Mouse (Mus musculus) MEL (cell line): ENCODE measurements around the gene Bptf. TPM values are rescaled to one million over a fixed set of nuclear protein-coding genes. Genes with fewer than 3 reads are reported as not detected.

Source experiments
- DNase-seq: peaks from one replicate; pipeline ENCODE4 v3.0.0; 2011; ENCODE audit warnings: low read depth, low spot score
- H3K27ac ChIP-seq: 2 replicates; pipeline ENCODE4 v1.5.1; 2012; ENCODE audit warnings: low read depth, mild to moderate bottlenecking, control low read depth, low read length, moderate library complexity; ENCODE audit not compliant: control insufficient read depth
- H3K27me3 ChIP-seq, 2 experiments: fragments of 150-350 bp in 1 of 2; sonication (generic) in 1 of 2; 2 replicates each; pipeline ENCODE4 v1.6.1; 2012; ENCODE audit warnings: low read length in 2 of 2, mild to moderate bottlenecking in 2 of 2, improper control_type of control experiment in 1 of 2, moderate library complexity in 1 of 2; ENCODE audit not compliant: insufficient read depth in 2 of 2, control insufficient read depth in 1 of 2
- H3K36me3 ChIP-seq, 2 experiments: 2 replicates each; pipeline ENCODE4 v1.6.1; 2012 to 2014; ENCODE audit warnings: low read length in 2 of 2, improper control_type of control experiment in 1 of 2, inconsistent platforms in 1 of 2, mild to moderate bottlenecking in 1 of 2; ENCODE audit not compliant: insufficient read depth in 2 of 2, control insufficient read depth in 1 of 2
- H3K4me1 ChIP-seq, 2 experiments: fragments of 150-350 bp in 1 of 2; sonication (generic) in 1 of 2; 2 replicates each; pipeline ENCODE4 v1.6.1; 2012; ENCODE audit warnings: low read length in 2 of 2, improper control_type of control experiment in 1 of 2, mild to moderate bottlenecking in 1 of 2; ENCODE audit not compliant: insufficient read depth in 2 of 2, control insufficient read depth in 1 of 2
- H3K4me3 ChIP-seq, 2 experiments: fragments of 150-350 bp in 1 of 2; sonication (generic) in 1 of 2; 2 replicates each; pipeline ENCODE4 v1.5.1; 2012; ENCODE audit warnings: low read depth in 2 of 2, low read length in 2 of 2, mild to moderate bottlenecking in 2 of 2, moderate library complexity in 2 of 2, control low read depth in 1 of 2, improper control_type of control experiment in 1 of 2; ENCODE audit not compliant: control insufficient read depth in 1 of 2, insufficient read depth in 1 of 2
- H3K79me2 ChIP-seq: 2 replicates; pipeline ENCODE4 v1.6.1; 2012; ENCODE audit warnings: mild to moderate bottlenecking, low read length, moderate library complexity; ENCODE audit not compliant: control insufficient read depth, poor library complexity, insufficient read depth
- H3K9ac ChIP-seq: 2 replicates; pipeline ENCODE4 v1.6.1; 2012; ENCODE audit warnings: low read depth, mild to moderate bottlenecking, control low read depth, low read length, moderate library complexity; ENCODE audit not compliant: control insufficient read depth, poor library complexity, severe bottlenecking
- H3K9me3 ChIP-seq: fragments of 150-350 bp; sonication (generic); replicated peaks from 2 replicates; pipeline ENCODE4 v1.6.1; 2012; ENCODE audit warnings: mild to moderate bottlenecking, low read length, improper control_type of control experiment, moderate library complexity; ENCODE audit not compliant: insufficient read depth
- BHLHE40 ChIP-seq: IDR thresholded peaks from 2 replicates; pipeline ENCODE4 v1.6.1; 2012; ENCODE audit warnings: low read depth, mild to moderate bottlenecking, inconsistent platforms, low read length, improper control_type of control experiment, borderline replicate concordance
- CHD1 ChIP-seq: IDR thresholded peaks from 2 replicates; pipeline ENCODE4 v1.6.1; 2012; ENCODE audit warnings: low read depth, mild to moderate bottlenecking, inconsistent platforms, low read length, improper control_type of control experiment
- CTCF ChIP-seq, 3 experiments: IDR thresholded peaks in 2 of 3; conservative IDR thresholded peaks in 1 of 3; 2 replicates each; pipeline ENCODE4 v1.5.1; 2011 to 2012; ENCODE audit warnings: low read length in 3 of 3, low read depth in 2 of 3, mild to moderate bottlenecking in 2 of 3, improper control_type of control experiment in 1 of 3, inconsistent platforms in 1 of 3, mixed read lengths in 1 of 3, moderate library complexity in 1 of 3; ENCODE audit not compliant: control insufficient read depth in 1 of 3, insufficient read depth in 1 of 3, poor library complexity in 1 of 3, severe bottlenecking in 1 of 3
- E2F4 ChIP-seq: IDR thresholded peaks from 2 replicates; pipeline ENCODE4 v1.6.1; 2011; ENCODE audit warnings: low read depth, low read length, improper control_type of control experiment, borderline replicate concordance
- ELF1 ChIP-seq: IDR thresholded peaks from 2 replicates; pipeline ENCODE4 v1.6.1; 2014; ENCODE audit warnings: low read depth, mild to moderate bottlenecking, inconsistent platforms, low read length, improper control_type of control experiment, moderate library complexity
- GABPA ChIP-seq: IDR thresholded peaks from 2 replicates; pipeline ENCODE4 v1.6.1; 2012; ENCODE audit warnings: low read depth, mild to moderate bottlenecking, inconsistent platforms, low read length, improper control_type of control experiment, moderate library complexity
- GATA1 ChIP-seq: IDR thresholded peaks from 2 replicates; pipeline ENCODE4 v1.6.1; 2011; ENCODE audit warnings: low read depth, low read length, improper control_type of control experiment
- HCFC1 ChIP-seq: IDR thresholded peaks from 2 replicates; pipeline ENCODE4 v1.6.1; 2012; ENCODE audit warnings: low read depth, mild to moderate bottlenecking, inconsistent platforms, low read length, improper control_type of control experiment, moderate library complexity
- JUND ChIP-seq: IDR thresholded peaks from 2 replicates; pipeline ENCODE4 v1.6.1; 2011; ENCODE audit warnings: low read depth, mild to moderate bottlenecking, improper control_type of control experiment, low read length
- MAFK ChIP-seq: IDR thresholded peaks from 2 replicates; pipeline ENCODE4 v1.6.1; 2011; ENCODE audit warnings: low read depth, mild to moderate bottlenecking, low read length, improper control_type of control experiment, borderline replicate concordance
- MAX ChIP-seq: IDR thresholded peaks from 2 replicates; pipeline ENCODE4 v1.6.1; 2011; ENCODE audit warnings: low read length, improper control_type of control experiment
- MYC ChIP-seq: IDR thresholded peaks from 2 replicates; pipeline ENCODE4 v1.6.1; 2011; ENCODE audit warnings: low read depth, mild to moderate bottlenecking, low read length, improper control_type of control experiment, moderate library complexity
- NRF1 ChIP-seq: IDR thresholded peaks from 2 replicates; pipeline ENCODE4 v1.6.1; 2014; ENCODE audit warnings: low read depth, mild to moderate bottlenecking, inconsistent platforms, low read length, improper control_type of control experiment, moderate library complexity; ENCODE audit not compliant: poor library complexity, insufficient read depth, severe bottlenecking
- POLR2AphosphoS5 ChIP-seq: IDR thresholded peaks from 2 replicates; pipeline ENCODE4 v1.6.1; 2012; ENCODE audit warnings: low read depth, borderline replicate concordance, mild to moderate bottlenecking, inconsistent platforms, low read length, moderate library complexity, mixed read lengths
- RAD21 ChIP-seq: IDR thresholded peaks from 2 replicates; pipeline ENCODE4 v1.6.1; 2011; ENCODE audit warnings: mild to moderate bottlenecking, low read depth, low read length, improper control_type of control experiment
- RCOR1 ChIP-seq: IDR thresholded peaks from 2 replicates; pipeline ENCODE4 v1.6.1; 2012; ENCODE audit warnings: low read depth, mild to moderate bottlenecking, inconsistent platforms, low read length, improper control_type of control experiment
- SMC3 ChIP-seq: IDR thresholded peaks from 2 replicates; pipeline ENCODE4 v1.6.1; 2011; ENCODE audit warnings: low read depth, low read length, improper control_type of control experiment
- TCF12 ChIP-seq: IDR thresholded peaks from 2 replicates; pipeline ENCODE4 v1.6.1; 2014; ENCODE audit warnings: low read depth, mild to moderate bottlenecking, inconsistent platforms, low read length, improper control_type of control experiment, moderate library complexity
- USF1 ChIP-seq: IDR thresholded peaks from 2 replicates; pipeline ENCODE4 v1.6.1; 2014; ENCODE audit warnings: low read depth, mild to moderate bottlenecking, inconsistent platforms, low read length, improper control_type of control experiment, moderate library complexity
- USF2 ChIP-seq, 2 experiments: IDR thresholded peaks; 2 replicates each; pipeline ENCODE4 v1.6.1; 2011 to 2012; ENCODE audit warnings: improper control_type of control experiment in 2 of 2, low read length in 2 of 2, borderline replicate concordance in 1 of 2, inconsistent platforms in 1 of 2, low read depth in 1 of 2, mild to moderate bottlenecking in 1 of 2; ENCODE audit not compliant: insufficient read depth in 1 of 2
- ZKSCAN1 ChIP-seq: IDR thresholded peaks from 2 replicates; pipeline ENCODE4 v1.6.1; 2012; ENCODE audit warnings: low read depth, mild to moderate bottlenecking, inconsistent platforms, low read length, improper control_type of control experiment, moderate library complexity
- ZNF384 ChIP-seq: IDR thresholded peaks from 2 replicates; pipeline ENCODE4 v1.6.1; 2012; ENCODE audit warnings: low read depth, mild to moderate bottlenecking, inconsistent platforms, low read length, improper control_type of control experiment
- polyA plus RNA-seq, 2 experiments: library from polyadenylated mRNA; stranded (reverse) in 1 of 2; unstranded in 1 of 2; fragments of >175 nt in 1 of 2; fragments of >200 nt in 1 of 2; gene quantifications; 2 replicates each; pipeline versions ENCODE4 v1.2.1 to v1.2.4; 2012; ENCODE audit warnings: low replicate concordance in 2 of 2, low read depth in 1 of 2; ENCODE audit not compliant: insufficient read length in 2 of 2, insufficient read depth in 1 of 2, missing spikeins in 1 of 2
- total RNA-seq: library from RNA; depleted of rRNA; stranded (reverse); fragments of 300-350 nt; gene quantifications from 2 replicates; pipeline ENCODE4 v1.2.3, GENCODE M21; 2012

Bptf gene
- total and polyA plus RNA-seq, 3 experiments: 27.5 to 55.4 (median 52.7) TPM

- H3K27me3 ChIP-seq: no peaks in the 10 kb centered on the region
- H3K27ac ChIP-seq: no peak overlapping the region
- peaks cover 0 to 16% of the 10 kb centered on the region in 2 experiments; a peak in 2 of 4 replicates for H3K36me3 ChIP-seq
- DNase-seq: peak; percentile 88
- H3K9ac ChIP-seq: no peak overlapping the region
- no peaks in the 10 kb centered on the region for H3K9me3 ChIP-seq
- H3K4me1 ChIP-seq: peaks cover 0 to 3% of the 10 kb centered on the region in 2 experiments; a peak in 1 of 4 replicates
- peaks cover 67% of the 10 kb centered on the region for H3K79me2 ChIP-seq
- H3K4me3 ChIP-seq: no peak overlapping the region
- TF ChIP-seq ZKSCAN1 (no peak), E2F4 (no peak), ELF1 (no peak), ZNF384 (no peak), RCOR1 (no peak), USF1 (no peak), CHD1 (no peak), JUND (no peak), NRF1 (no peak), CTCF (IDR thresholded peaks at IDR 0.05 in 2 of 3, conservative IDR thresholded peaks at IDR 0.05 in 1 of 3; ENCODE audit: control insufficient read depth in 1 of 3, insufficient read depth in 1 of 3, low read depth in 2 of 3, low read length in 3 of 3, poor library complexity in 1 of 3, severe bottlenecking in 1 of 3) (peak; percentile 83 to 96 (median 90)), GABPA (no peak), SMC3 (peak; percentile 53), MAFK (no peak), HCFC1 (no peak), RAD21 (peak; percentile 45), GATA1 (no peak)
- TF ChIP-seq, all 39 proteins: peak for 3
These were observed 26.7 kb downstream of the Bptf start for GRCm38 (mm10) chr11:107105227-107105626.

DNA sequence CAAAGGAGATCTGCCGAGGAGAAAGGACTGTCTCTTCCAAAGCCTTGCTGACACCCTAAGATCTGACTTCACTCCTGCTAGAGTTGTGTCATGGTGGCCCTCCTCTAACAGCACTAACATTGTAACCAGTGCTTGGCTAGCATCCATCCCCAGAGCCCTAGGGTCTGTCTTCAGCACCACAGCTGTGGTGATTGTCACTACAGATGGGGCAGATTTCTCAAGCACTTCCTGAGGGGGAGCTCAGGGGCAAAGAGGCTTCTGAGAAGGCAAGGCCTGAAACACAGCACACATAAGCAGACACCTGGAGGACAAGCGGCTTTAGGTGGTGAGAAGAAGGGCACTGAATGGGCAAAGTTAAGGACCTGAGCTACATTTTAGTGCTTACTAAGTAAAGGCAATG, 28.2 kb downstream of the Bptf start:
- H3K4me3 ChIP-seq: no peak overlapping the region
- no peak overlapping the region for H3K9ac ChIP-seq
- no peak for DNase-seq
- TF ChIP-seq TCF12: no peak
- TF ChIP-seq ZKSCAN1: no peak
- TF ChIP-seq USF2 (IDR thresholded peaks at IDR 0.05; ENCODE audit: borderline replicate concordance in 1 of 2, insufficient read depth in 1 of 2, low read depth in 1 of 2, low read length in 2 of 2): no peak
- no peak for TF ChIP-seq POLR2AphosphoS5
- TF ChIP-seq RAD21: no peak
- TF ChIP-seq MYC: no peak
- TF ChIP-seq MAX: no peak
- no peak for TF ChIP-seq CTCF (IDR thresholded peaks at IDR 0.05 in 2 of 3, conservative IDR thresholded peaks at IDR 0.05 in 1 of 3; ENCODE audit: control insufficient read depth in 1 of 3, insufficient read depth in 1 of 3, low read depth in 2 of 3, low read length in 3 of 3, poor library complexity in 1 of 3, severe bottlenecking in 1 of 3)
- no peak for TF ChIP-seq SMC3
- no peak for TF ChIP-seq GABPA
- TF ChIP-seq BHLHE40: no peak
- peaks cover 0 to 3% of the 10 kb centered on the region in 2 experiments; a peak in 1 of 4 replicates for H3K4me1 ChIP-seq
- peaks cover 56% of the 10 kb centered on the region for H3K79me2 ChIP-seq
- no peaks in the 10 kb centered on the region for H3K27me3 ChIP-seq
- H3K27ac ChIP-seq: no peak overlapping the region
- no peaks in the 10 kb centered on the region for H3K9me3 ChIP-seq
- H3K36me3 ChIP-seq: peaks cover 0 to 18% of the 10 kb centered on the region in 2 experiments; a peak in 2 of 4 replicates
